Mouse (Mus musculus) kidney, postnatal 0 days (tissue): ENCODE results near the gene Sarnp. TPM values are rescaled to one million over a fixed set of nuclear protein-coding genes. Genes with fewer than 3 reads are reported as not detected.

Source experiments
- ATAC-seq: fragments of 200-750 bp; cut with Nextera tagmentation; replicated peaks from 2 replicates; pipeline ENCODE4 v1.8.0; 2017; ENCODE audit warnings: low read depth, moderate number of reproducible peaks, moderate TSS enrichment, moderate library complexity; ENCODE audit not compliant: low FRiP score
- DNase-seq: peaks from one replicate; pipeline ENCODE4 v3.0.0-alpha.2; 2016; ENCODE audit warnings: low spot score
- H3K27ac ChIP-seq: fragments of 300-500 bp; sonication (generic); 2 replicates; pipeline ENCODE4 v1.5.1; 2014; ENCODE audit warnings: mild to moderate bottlenecking
- H3K27me3 ChIP-seq: fragments of 300-500 bp; sonication (generic); 2 replicates; pipeline ENCODE4 v1.6.1; 2014; ENCODE audit warnings: low read length, mixed read lengths; ENCODE audit not compliant: insufficient read depth
- H3K36me3 ChIP-seq: fragments of 300-500 bp; sonication (generic); 2 replicates; pipeline ENCODE4 v1.6.1; 2014; ENCODE audit warnings: low read length, mixed read lengths; ENCODE audit not compliant: insufficient read depth
- H3K4me1 ChIP-seq: fragments of 300-500 bp; sonication (generic); replicated peaks from 2 replicates; pipeline ENCODE4 v1.6.1; 2014; ENCODE audit warnings: antibody characterized with exemption, low read length, mixed read lengths; ENCODE audit not compliant: insufficient read depth
- H3K4me2 ChIP-seq: fragments of 300-500 bp; sonication (generic); 2 replicates; pipeline ENCODE4 v1.6.1; 2014; ENCODE audit warnings: mild to moderate bottlenecking, low read length, moderate library complexity, mixed read lengths
- H3K4me3 ChIP-seq: fragments of 300-500 bp; sonication (generic); replicated peaks from 2 replicates; pipeline ENCODE4 v1.5.1; 2014; ENCODE audit warnings: low read depth, low read length
- H3K9ac ChIP-seq: fragments of 300-500 bp; sonication (generic); 2 replicates; pipeline ENCODE4 v1.6.1; 2014; ENCODE audit warnings: low read depth, low read length
- H3K9me3 ChIP-seq: fragments of 300-500 bp; sonication (generic); replicated peaks from 2 replicates; pipeline ENCODE4 v1.6.1; 2016; ENCODE audit warnings: low read length, inconsistent platforms, mixed read lengths
- CTCF ChIP-seq: IDR thresholded peaks from 2 replicates; pipeline ENCODE4 v1.5.1; 2016; ENCODE audit warnings: antibody characterized with exemption, low read depth, mild to moderate bottlenecking, moderate library complexity
- WGBS: fragments of 180-500 bp; shearing (Covaris S2); extraction: QIAGEN DNeasy Blood & Tissue Kit; methylation state at CpG from one replicate; pipeline ENCODE4 v1.1.7; 2014; 5-methylcytosine and 5-hydroxymethylcytosine counted together
- polyA plus RNA-seq: library from polyadenylated mRNA; unstranded; fragments of >200 nt; fragmentation: Nextera tagmentation; extraction: Ambion mirVana; gene quantifications from 2 replicates; pipeline ENCODE4 v1.2.1, GENCODE M21; 2015

The Sarnp gene
- polyA plus RNA-seq, 1 experiment from 2014 or later: 164 TPM

- H3K27me3 ChIP-seq: no peaks in the 10 kb centered on the region
- 69% methylated on average over 7 of the region's 7 CpGs for WGBS
- no peak within 1 kb of the TSS for H3K4me3 ChIP-seq
- H3K9ac ChIP-seq: no peak within 1 kb of the TSS
- no peak within 1 kb of the TSS for H3K27ac ChIP-seq
- DNase-seq: no peak
- H3K4me2 ChIP-seq: no peak within 1 kb of the TSS
- H3K36me3 ChIP-seq: no peaks in the 10 kb centered on the region
- no peaks in the 10 kb centered on the region for H3K4me1 ChIP-seq
- TF ChIP-seq CTCF: no peak
- no peaks in the 10 kb centered on the region for H3K9me3 ChIP-seq
- no peak for ATAC-seq
Observed at GRCm38 (mm10) chr10:128790398-128791124, 26.6 kb upstream of the Sarnp start, which contains the start of gene Mmp19. Gene Mmp19 (plus strand): TSS chr10:128790910.

- Histone ChIP-seq H3K4me1 (no peaks in the 10 kb centered on the region), H3K4me2 (no peak overlapping the region), H3K36me3 (no peaks in the 10 kb centered on the region), H3K27me3 (no peaks in the 10 kb centered on the region), H3K27ac (no peak overlapping the region), H3K9me3 (no peaks in the 10 kb centered on the region), H3K9ac (no peak overlapping the region), H3K4me3 (no peak overlapping the region)
- DNase-seq (no peak), ATAC-seq (no peak)
- TF ChIP-seq CTCF: peak; percentile 17; the same call in 1 of the 2 replicates
Observed at GRCm38 (mm10) chr10:128792041-128792440, 25.1 kb upstream of the Sarnp start.

- TF ChIP-seq CTCF: no peak
- no peak for ATAC-seq
- H3K9ac ChIP-seq: no peak overlapping the region
- no peaks in the 10 kb centered on the region for H3K9me3 ChIP-seq
- WGBS: 100% methylated on average over 1 of the region's 1 CpGs
- no peaks in the 10 kb centered on the region for H3K36me3 ChIP-seq
- no peak overlapping the region for H3K4me3 ChIP-seq
- H3K27me3 ChIP-seq: no peaks in the 10 kb centered on the region
- no peak for DNase-seq
- H3K27ac ChIP-seq: no peak overlapping the region
- no peak overlapping the region for H3K4me2 ChIP-seq
- H3K4me1 ChIP-seq: no peaks in the 10 kb centered on the region
Observed at GRCm38 (mm10) chr10:128793258-128793657, 23.9 kb upstream of the Sarnp start.

GRCm38 (mm10) chr10:128794391-128794790, 22.7 kb upstream of the Sarnp start:
- no peak for TF ChIP-seq CTCF
- Histone ChIP-seq H3K4me3 (no peak overlapping the region), H3K9me3 (no peaks in the 10 kb centered on the region), H3K9ac (no peak overlapping the region), H3K27me3 (no peaks in the 10 kb centered on the region), H3K4me1 (no peaks in the 10 kb centered on the region), H3K27ac (no peak overlapping the region), H3K36me3 (0 out of 2 replicates have a peak, but pooled peaks cover 2% of the 10 kb centered on the region), H3K4me2 (no peak overlapping the region)
- DNase-seq (no peak), ATAC-seq (no peak)
- WGBS: 87% methylated on average over 5 of the region's 5 CpGs

- Histone ChIP-seq H3K9me3 (no peaks in the 10 kb centered on the region), H3K27ac (no peak overlapping the region), H3K4me2 (no peak overlapping the region), H3K9ac (no peak overlapping the region), H3K36me3 (0 out of 2 replicates have a peak, but pooled peaks cover 3% of the 10 kb centered on the region), H3K4me1 (no peaks in the 10 kb centered on the region), H3K4me3 (no peak overlapping the region), H3K27me3 (no peaks in the 10 kb centered on the region)
- 90% methylated on average over 3 of the region's 3 CpGs for WGBS
- ATAC-seq (no peak), DNase-seq (no peak)
- TF ChIP-seq CTCF: no peak
Observed at GRCm38 (mm10) chr10:128795581-128795980, 21.6 kb upstream of the Sarnp start.

GRCm38 (mm10) chr10:128798676-128799075, 18.5 kb upstream of the Sarnp start:
- no peak for TF ChIP-seq CTCF
- H3K9me3 ChIP-seq: no peaks in the 10 kb centered on the region
- H3K27me3 ChIP-seq: no peaks in the 10 kb centered on the region
- H3K9ac ChIP-seq: no peak overlapping the region
- peaks cover 13% of the 10 kb centered on the region; the same call in 1 of the 2 replicates for H3K4me1 ChIP-seq
- ATAC-seq (no peak), DNase-seq (no peak)
- H3K36me3 ChIP-seq: peaks cover 13% of the 10 kb centered on the region; the same call in 1 of the 2 replicates
- no peak overlapping the region for H3K4me3 ChIP-seq
- 91% methylated on average over 8 of the region's 8 CpGs for WGBS
- H3K4me2 ChIP-seq: no peak overlapping the region
- no peak overlapping the region for H3K27ac ChIP-seq
